Mouse (Mus musculus): ENCODE measurements around the gene Clasrp. TPM values are rescaled to one million over a fixed set of nuclear protein-coding genes. Genes with fewer than 3 reads are reported as not detected.

Clasrp gene
- polyA plus RNA-seq, 1 experiment from 2014 or later, result 54.0 TPM

DNA sequence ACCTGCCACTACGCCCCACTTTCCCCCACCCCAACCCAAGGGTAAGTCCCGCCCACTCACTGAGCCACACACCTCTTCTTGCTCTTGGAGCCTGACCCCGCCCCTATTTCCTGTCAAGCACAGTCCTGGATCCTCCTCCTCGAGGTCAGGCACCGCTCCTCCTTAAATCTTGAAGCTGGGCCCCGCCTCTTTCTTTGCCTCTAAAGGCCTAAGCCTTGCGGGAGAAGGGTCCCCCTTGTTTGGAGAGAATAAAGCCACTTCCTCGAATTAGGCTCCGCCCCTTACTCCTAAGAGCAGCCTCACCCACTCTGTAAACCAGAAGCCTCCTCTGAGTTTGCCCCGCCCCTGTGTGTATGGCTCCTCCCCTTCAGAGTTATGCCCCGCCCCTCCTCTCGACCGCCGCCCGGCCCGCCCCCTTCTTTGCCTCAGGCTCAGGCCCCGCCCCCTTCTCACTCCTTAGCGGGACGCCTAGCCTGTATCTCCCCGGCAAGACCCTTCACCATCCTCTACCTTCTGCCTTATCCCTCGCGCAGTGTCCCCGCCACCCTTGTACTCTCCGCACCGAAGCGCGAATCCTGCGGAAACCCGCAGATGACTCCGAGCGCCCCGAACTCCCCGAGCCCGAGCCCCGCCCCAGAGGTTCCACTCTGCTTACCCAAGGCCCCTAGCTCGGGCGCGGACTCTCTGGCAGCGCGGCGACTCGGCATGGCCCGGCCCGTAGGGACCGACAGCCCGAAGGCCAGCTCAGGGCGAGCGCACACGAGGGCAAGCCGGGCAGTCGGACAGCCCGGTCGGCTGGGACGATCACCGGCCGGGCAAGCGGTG, 24.5 kb upstream of the Clasrp start:
- Histone ChIP-seq H3K27ac (peak overlapping the region; percentile 70), H3K4me2 (peak overlapping the region; percentile 92), H3K9me3 (replicated peaks) (no peaks in the 10 kb centered on the region), H3K36me3 (ENCODE audit: poor library complexity, severe bottlenecking) (peaks cover 21% of the 10 kb centered on the region), H3K4me3 (peak overlapping the region; percentile 67), H3K27me3 (0 out of 2 replicates have a peak, but pooled peaks cover 7% of the 10 kb centered on the region), H3K4me1 (peaks cover 11% of the 10 kb centered on the region), H3K9ac (peak overlapping the region; percentile 61)
- peak; percentile 84 for ATAC-seq
- WGBS, result 2% methylated on average over 56 of the region's 57 CpGs

DNA sequence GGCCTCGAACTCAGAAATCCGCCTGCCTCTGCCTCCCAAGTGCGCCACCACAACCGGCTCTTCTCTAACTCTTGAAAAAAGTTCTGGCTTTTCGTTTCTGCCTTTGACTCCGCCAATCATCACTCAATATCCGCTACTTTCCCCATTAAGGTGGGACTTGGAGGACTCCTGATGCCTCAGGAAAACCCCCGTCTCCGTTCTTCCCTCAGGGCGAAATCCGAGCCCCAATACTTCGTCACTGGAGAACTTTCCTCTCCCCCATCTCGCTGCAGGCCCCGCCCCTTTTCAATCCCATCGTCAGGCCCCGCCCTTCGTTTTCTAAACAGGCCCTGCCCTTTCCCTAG, 23.9 kb upstream of the Clasrp start:
- H3K9me3 ChIP-seq (replicated peaks), result no peaks in the 10 kb centered on the region
- peak overlapping the region; percentile 92 for H3K4me2 ChIP-seq
- H3K4me3 ChIP-seq, result peak overlapping the region; percentile 67
- ATAC-seq, result peak; percentile 6; the same call in 1 of the 2 replicates
- WGBS, result 13% methylated on average over 17 of the region's 17 CpGs
- H3K4me1 ChIP-seq, result peaks cover 11% of the 10 kb centered on the region
- H3K27ac ChIP-seq, result no peak overlapping the region
- H3K27me3 ChIP-seq, result 0 out of 2 replicates have a peak, but pooled peaks cover 7% of the 10 kb centered on the region
- peaks cover 15% of the 10 kb centered on the region for H3K36me3 ChIP-seq (ENCODE audit: poor library complexity, severe bottlenecking)
- no peak overlapping the region for H3K9ac ChIP-seq

DNA sequence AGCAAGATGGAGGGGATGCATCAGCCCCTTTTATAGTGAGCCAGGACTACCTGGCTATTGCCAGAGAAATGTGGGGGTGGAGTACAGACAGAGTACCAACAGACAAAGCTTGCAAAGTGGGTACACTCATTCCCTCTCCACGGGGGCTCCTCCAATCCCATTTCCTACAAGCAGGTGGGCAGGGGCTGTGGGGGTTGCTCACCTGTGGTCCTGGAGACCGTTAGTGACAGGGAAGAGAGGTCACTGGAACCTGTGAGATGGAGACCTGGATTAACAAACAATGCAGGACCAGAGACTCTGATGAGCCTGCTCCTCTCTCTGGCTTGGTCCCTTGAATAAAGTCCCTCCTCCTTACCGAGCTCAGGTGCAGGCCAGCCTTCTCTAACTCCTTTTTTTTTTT, 23.4 kb upstream of the Clasrp start:
- no peak for ATAC-seq
- Histone ChIP-seq H3K36me3 (ENCODE audit: poor library complexity, severe bottlenecking) (peaks cover 10% of the 10 kb centered on the region), H3K4me3 (no peak overlapping the region; the same call in 1 of the 2 replicates), H3K9ac (no peak overlapping the region), H3K4me2 (peak overlapping the region; percentile 92), H3K27ac (no peak overlapping the region), H3K4me1 (peaks cover 11% of the 10 kb centered on the region), H3K27me3 (0 out of 2 replicates have a peak, but pooled peaks cover 9% of the 10 kb centered on the region), H3K9me3 (replicated peaks) (no peaks in the 10 kb centered on the region)
- 68% methylated on average over 3 of the region's 3 CpGs for WGBS

DNA sequence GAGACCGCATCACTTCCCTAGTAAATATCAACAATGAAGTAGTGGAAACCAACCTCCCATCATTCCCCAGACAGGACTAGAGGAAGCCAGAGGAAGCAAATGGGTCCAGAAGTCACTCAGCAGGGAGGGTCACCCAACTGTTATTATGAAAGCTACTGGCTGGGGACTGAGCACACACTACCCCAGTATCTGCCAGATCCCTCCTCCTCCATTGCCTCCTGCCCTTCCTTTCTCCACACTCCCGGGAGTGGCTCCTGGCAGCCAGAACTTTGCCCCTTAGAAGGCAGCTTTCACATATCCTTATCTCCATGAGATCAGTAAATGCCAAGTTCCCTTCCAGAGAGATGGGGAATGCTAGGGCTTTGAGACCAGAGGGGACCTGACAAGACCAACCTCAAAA, 19.1 kb upstream of the Clasrp start:
- 82% methylated on average over 2 of the region's 2 CpGs for WGBS
- no peak for ATAC-seq

DNA sequence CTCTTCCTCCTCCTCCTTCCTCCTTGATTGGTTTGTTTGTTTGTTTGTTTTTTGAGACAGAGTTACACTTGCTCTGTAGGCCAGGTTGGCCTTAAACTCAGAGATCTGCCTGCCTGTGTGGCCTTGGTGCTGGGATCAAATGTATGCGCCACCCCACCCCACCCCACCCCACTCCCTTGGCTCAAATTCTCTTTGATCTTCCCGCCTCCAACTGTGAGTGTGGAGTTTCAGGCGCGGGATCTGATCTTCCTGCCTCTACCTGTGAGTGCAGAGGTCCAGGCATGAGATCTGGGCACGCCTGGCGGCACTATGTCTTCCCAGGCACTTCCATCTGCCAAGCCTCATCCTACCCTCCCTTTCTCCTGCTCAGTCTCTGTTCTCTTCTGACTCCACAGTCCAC, 18.0 kb upstream of the Clasrp start:
- H3K4me1 ChIP-seq, result peaks cover 6% of the 10 kb centered on the region
- no peak overlapping the region for H3K27ac ChIP-seq
- WGBS, result 47% methylated on average over 6 of the region's 6 CpGs
- no peak for ATAC-seq
- H3K9me3 ChIP-seq (replicated peaks), result no peaks in the 10 kb centered on the region
- H3K36me3 ChIP-seq (ENCODE audit: poor library complexity, severe bottlenecking), result no peaks in the 10 kb centered on the region
- no peak overlapping the region for H3K4me2 ChIP-seq
- H3K27me3 ChIP-seq, result peaks cover 24% of the 10 kb centered on the region
- no peak overlapping the region for H3K9ac ChIP-seq
- H3K4me3 ChIP-seq, result no peak overlapping the region

More for the DNA sequence above, 19.1 kb upstream of the Clasrp start:
- Histone ChIP-seq H3K27me3 (peaks cover 24% of the 10 kb centered on the region), H3K9me3 (replicated peaks) (no peaks in the 10 kb centered on the region), H3K27ac (no peak overlapping the region), H3K4me3 (no peak overlapping the region), H3K9ac (no peak overlapping the region), H3K4me1 (peaks cover 10% of the 10 kb centered on the region), H3K36me3 (ENCODE audit: poor library complexity, severe bottlenecking) (no peaks in the 10 kb centered on the region), H3K4me2 (no peak overlapping the region)

DNA sequence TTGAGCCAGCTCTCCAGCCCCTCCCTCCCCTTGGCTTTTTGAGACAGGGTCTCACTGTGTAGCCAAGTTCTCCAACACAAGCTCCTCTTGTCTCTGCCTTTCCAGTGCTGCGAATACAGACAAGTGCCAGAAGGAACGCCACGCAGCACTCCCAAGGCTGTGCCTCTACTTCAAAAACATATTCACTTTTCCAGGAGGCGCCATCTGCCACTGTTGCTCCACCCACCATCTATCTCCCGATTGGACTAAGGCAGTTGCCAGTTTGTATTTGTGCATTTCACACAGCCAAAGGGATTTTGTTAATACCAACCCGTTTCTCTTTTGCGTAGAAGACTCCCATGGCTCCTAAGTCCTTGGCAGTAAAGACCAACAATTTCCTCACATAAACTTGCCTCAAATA, 16.5 kb upstream of the Clasrp start:
- Histone ChIP-seq H3K36me3 (ENCODE audit: poor library complexity, severe bottlenecking) (no peaks in the 10 kb centered on the region), H3K27ac (no peak overlapping the region), H3K4me3 (no peak overlapping the region), H3K4me2 (no peak overlapping the region), H3K9me3 (replicated peaks) (no peaks in the 10 kb centered on the region), H3K27me3 (peaks cover 24% of the 10 kb centered on the region), H3K4me1 (peaks cover 6% of the 10 kb centered on the region), H3K9ac (no peak overlapping the region)
- ATAC-seq, result no peak
- WGBS, result 91% methylated on average over 7 of the region's 7 CpGs

DNA sequence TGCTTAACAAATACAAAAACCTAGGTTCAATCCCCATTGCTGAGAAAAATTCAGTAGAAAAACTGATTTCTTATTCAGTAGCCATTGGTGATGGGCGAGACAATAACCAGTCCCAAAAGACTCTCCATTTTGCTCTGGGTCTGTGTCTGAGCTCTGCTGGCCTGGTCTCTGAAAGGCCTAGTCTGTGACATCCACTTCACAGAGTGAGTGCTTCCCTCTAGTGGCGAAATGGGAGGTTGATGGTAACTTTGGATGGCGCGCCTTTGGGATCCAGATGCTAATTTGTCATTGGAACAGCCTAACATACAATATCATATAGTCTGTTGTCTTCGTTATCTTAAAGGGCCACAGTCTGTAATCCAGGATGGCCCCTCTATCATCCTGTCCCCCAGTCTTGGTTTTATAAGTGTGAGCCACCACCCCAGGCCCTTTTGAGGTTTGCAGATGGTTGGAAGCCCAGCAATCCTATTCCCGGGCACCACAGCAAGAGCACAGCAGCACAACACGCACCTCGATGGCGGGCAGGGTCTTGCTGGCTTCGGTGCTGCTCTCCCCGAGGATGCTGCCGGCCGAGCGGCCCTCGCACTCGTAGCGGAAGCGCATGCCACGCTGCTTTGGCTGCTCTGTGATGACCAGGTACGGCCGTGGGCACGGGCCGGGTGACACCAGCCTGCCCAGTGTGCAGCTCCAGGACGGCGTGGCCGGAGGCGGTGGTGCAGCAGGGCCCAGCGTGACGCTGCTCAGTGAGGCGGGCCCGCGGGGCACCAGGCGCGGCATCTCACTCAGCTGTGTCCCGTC, 14.9 kb upstream of the Clasrp start:
- ATAC-seq, result peak; percentile 89
- WGBS, result 5% methylated on average over 35 of the region's 35 CpGs
- H3K27ac ChIP-seq, result no peak overlapping the region
- H3K36me3 ChIP-seq (ENCODE audit: poor library complexity, severe bottlenecking), result no peaks in the 10 kb centered on the region
- H3K27me3 ChIP-seq, result peaks cover 20% of the 10 kb centered on the region
- peak overlapping the region; percentile 28 for H3K4me3 ChIP-seq
- peak overlapping the region; percentile 55 for H3K4me2 ChIP-seq
- H3K9me3 ChIP-seq (replicated peaks), result no peaks in the 10 kb centered on the region
- peaks cover 6% of the 10 kb centered on the region for H3K4me1 ChIP-seq
- peak overlapping the region; percentile 60 for H3K9ac ChIP-seq

DNA sequence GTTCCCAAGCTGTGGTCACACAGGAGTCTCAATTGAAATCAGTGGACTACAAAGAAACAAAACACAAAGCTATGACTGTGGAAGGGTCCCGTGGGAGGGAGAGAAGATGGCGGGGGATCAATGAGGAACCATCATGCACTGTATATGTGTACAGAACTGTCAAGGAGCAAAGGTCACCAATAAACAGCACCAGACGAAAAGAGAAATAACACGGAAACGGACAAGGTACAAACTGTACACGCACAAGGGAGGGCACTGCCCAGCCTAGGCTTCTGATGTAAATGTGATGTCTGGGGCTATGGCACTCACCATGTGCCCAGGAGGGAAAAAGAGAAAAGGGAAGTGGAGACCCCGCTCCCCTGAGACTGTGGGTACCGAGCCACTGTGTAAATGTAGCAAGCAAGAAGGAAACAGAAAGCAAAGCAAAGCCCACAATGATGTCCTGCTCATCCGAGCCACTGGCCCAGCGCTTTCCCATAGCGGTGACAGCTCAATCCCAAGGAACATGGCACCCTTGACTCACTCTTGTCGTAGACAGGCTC, 10.8 kb upstream of the Clasrp start:
- H3K27ac ChIP-seq, result no peak overlapping the region
- no peaks in the 10 kb centered on the region for H3K9me3 ChIP-seq (replicated peaks)
- no peak overlapping the region for H3K4me3 ChIP-seq
- no peak overlapping the region for H3K4me2 ChIP-seq
- WGBS, result 89% methylated on average over 12 of the region's 12 CpGs
- H3K4me1 ChIP-seq, result peaks cover 6% of the 10 kb centered on the region
- no peaks in the 10 kb centered on the region for H3K36me3 ChIP-seq (ENCODE audit: poor library complexity, severe bottlenecking)
- no peak for ATAC-seq
- no peak overlapping the region for H3K9ac ChIP-seq
- H3K27me3 ChIP-seq, result peaks cover 10% of the 10 kb centered on the region

DNA sequence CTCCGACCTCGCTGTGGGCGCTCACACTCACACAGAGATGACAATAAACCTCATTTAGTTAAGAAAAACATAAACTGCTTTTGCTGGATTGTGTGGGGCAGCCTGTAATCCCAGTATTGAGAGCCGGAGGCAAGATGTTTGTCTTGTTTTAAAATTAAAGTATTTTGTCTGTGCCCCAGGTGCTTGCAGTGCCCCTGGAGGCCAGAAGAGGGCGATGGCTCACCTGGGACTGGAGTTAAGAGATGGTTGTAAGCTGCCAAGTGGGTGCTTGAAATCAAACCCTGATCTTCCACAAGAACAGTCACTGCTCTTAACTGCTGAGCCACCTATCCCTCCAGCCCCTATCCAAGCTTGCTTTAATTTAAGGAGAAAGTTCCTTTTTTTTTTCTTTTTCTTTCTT, 6.7 kb upstream of the Clasrp start:
- Histone ChIP-seq H3K9ac (no peak overlapping the region), H3K4me2 (no peak overlapping the region), H3K36me3 (ENCODE audit: poor library complexity, severe bottlenecking) (no peaks in the 10 kb centered on the region), H3K27ac (no peak overlapping the region), H3K4me1 (no peaks in the 10 kb centered on the region), H3K4me3 (no peak overlapping the region), H3K27me3 (no peaks in the 10 kb centered on the region), H3K9me3 (replicated peaks) (no peaks in the 10 kb centered on the region)
- no peak for ATAC-seq
- 80% methylated on average over 5 of the region's 5 CpGs for WGBS

DNA sequence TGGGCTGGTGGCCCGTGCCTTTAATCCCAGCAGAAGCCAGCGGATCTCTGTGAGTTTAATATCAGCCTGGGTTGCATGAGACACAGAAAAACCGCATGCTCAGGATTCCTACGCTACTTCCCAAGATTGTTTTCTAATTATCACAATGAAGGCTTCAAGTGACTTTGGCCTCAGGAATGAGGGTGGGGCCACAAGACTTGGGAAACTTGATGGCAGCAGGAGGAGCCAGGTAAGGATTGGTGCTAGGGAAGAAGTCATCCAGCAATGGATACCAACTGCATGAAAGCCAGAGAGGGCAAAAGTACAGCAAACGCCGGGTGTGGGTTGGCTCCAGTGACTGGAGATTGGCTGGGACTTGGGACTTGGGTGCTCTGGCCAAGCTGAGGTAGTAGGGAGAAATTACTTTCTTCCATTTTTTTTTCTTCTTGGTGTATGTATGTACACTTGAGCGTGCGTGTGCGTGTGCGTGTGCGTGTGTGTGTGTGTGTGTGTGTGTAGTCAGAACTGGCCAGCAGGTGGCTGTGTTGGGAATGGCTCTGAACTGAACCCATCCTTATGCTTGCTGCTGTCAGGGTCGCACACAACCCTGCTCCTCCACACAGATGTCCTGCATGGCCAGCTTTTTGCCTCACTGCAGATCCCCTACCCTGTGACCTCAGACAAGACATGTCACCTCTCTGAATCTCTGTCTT, 5.5 kb upstream of the Clasrp start:
- no peak for ATAC-seq
- Histone ChIP-seq H3K4me1 (no peaks in the 10 kb centered on the region), H3K4me2 (no peak overlapping the region), H3K4me3 (no peak overlapping the region), H3K27me3 (no peaks in the 10 kb centered on the region), H3K9ac (no peak overlapping the region), H3K36me3 (ENCODE audit: poor library complexity, severe bottlenecking) (no peaks in the 10 kb centered on the region), H3K27ac (no peak overlapping the region), H3K9me3 (replicated peaks) (no peaks in the 10 kb centered on the region)
- 86% methylated on average over 12 of the region's 12 CpGs for WGBS

DNA sequence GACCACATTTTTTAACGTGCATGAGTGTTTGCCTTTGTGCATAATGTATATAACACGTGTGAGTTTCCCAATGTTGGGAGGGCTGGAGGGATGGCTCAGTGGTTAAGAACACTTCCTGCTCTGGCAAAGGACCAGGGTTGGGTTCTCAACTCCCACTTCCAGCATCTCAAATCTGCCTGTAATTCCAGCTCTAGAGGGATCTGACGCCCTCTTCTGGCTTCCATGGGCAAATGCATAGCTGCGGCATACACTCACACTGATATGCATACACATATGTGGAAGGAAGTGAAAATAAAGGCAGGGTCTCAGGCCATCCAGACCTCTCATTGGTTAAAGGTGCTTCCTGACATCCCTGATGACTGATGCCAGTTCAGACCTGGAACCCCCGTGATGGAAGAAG, 3.0 kb upstream of the Clasrp start:
- peaks cover 7% of the 10 kb centered on the region for H3K36me3 ChIP-seq (ENCODE audit: poor library complexity, severe bottlenecking)
- ATAC-seq, result no peak
- 81% methylated on average over 5 of the region's 5 CpGs for WGBS
- no peak overlapping the region for H3K27ac ChIP-seq
- H3K9me3 ChIP-seq (replicated peaks), result no peaks in the 10 kb centered on the region
- no peak overlapping the region for H3K4me3 ChIP-seq
- no peaks in the 10 kb centered on the region for H3K27me3 ChIP-seq
- no peak overlapping the region for H3K9ac ChIP-seq
- no peak overlapping the region for H3K4me2 ChIP-seq
- H3K4me1 ChIP-seq, result peaks cover 15% of the 10 kb centered on the region
